8 mouse cellular contexts compared by ENCODE assay signal in the genomic region with DNA sequence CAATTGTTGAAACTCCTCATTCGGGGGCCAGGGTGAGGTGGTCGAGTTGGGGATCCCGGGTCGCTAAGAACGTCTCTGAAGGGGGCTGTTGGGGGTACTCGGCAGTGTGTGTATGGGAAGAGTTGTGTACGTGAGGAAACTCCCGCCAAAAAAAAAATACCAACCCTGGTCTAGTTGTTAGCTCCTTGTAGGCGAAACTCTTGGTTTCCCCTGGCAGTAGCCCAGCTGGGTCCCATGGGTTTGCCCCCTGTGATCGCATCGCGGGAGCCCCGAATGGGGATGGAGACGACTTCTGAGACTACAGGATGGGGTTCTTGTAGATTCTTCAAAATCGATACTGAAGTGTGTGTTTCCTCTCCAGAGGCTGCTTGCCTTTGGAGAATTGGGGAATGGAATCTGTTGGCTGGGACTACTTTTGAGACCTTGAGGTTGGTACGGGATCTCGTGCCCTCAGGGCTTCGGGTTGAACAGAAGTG. TPM values are rescaled to one million over a fixed set of nuclear protein-coding genes. Genes with fewer than 3 reads are reported as not detected.
A peak's percentile ranks its signal among the peaks of the same experiment; 100 is the strongest.
DNase-seq lines count a peak whose midpoint lies in the region; ATAC-seq lines count a peak whose summit lies in the region.

No protein-coding gene starts in this region.

- H3K27ac ChIP-seq in heart, embryonic 11.5 days (ENCODE audit: low read depth, low read length), result peak overlapping the region; percentile 99
- H3K27ac ChIP-seq in intestine, embryonic 14.5 days (ENCODE audit: low read depth), result peak overlapping the region; percentile 67
- H3K27ac ChIP-seq in neural tube, embryonic 12.5 days, result no peak overlapping the region

- peak overlapping the region; percentile 95 for H3K4me2 ChIP-seq in heart, embryonic 11.5 days
- peak overlapping the region; percentile 89 for H3K4me2 ChIP-seq in intestine, embryonic 14.5 days (ENCODE audit: low read length)
- peak overlapping the region; percentile 99 for H3K4me2 ChIP-seq in neural tube, embryonic 12.5 days (replicated peaks)

- H3K36me3 ChIP-seq in heart, embryonic 11.5 days (ENCODE audit: control insufficient read depth, insufficient read depth, low read length), result peaks cover 12% of the 10 kb centered on the region
- H3K36me3 ChIP-seq in intestine, embryonic 14.5 days (ENCODE audit: control insufficient read depth, insufficient read depth, low read length), result peaks cover 20% of the 10 kb centered on the region
- peaks cover 15% of the 10 kb centered on the region for H3K36me3 ChIP-seq in neural tube, embryonic 12.5 days

- DNase-seq in heart, adult 11 months, result no peak
- DNase-seq in 3134 (ENCODE audit: extremely low read depth, insufficient read length, low spot score), result peak; percentile 84
- DNase-seq in c-Kit-positive CD71-positive TER-119-positive erythroid progenitor cells, embryonic 14.5 days (ENCODE audit: low spot score), result peak; percentile 52
- no peak for DNase-seq in intestine, embryonic 14.5 days (ENCODE audit: low spot score)
- no peak for DNase-seq in thymus, postnatal 25 days

- 3% methylated on average over 18 of the region's 18 CpGs for WGBS in heart, embryonic 11.5 days (ENCODE audit: insufficient replicate concordance)
- WGBS in intestine, embryonic 14.5 days, result under 1% methylated on average over 18 of the region's 18 CpGs
- WGBS in neural tube, embryonic 12.5 days, result 2% methylated on average over 18 of the region's 18 CpGs

- peak overlapping the region; percentile 98 for H3K9ac ChIP-seq in heart, embryonic 11.5 days (ENCODE audit: low read depth, low read length)
- H3K9ac ChIP-seq in intestine, embryonic 14.5 days (ENCODE audit: low read length), result peak overlapping the region; percentile 57
- H3K9ac ChIP-seq in neural tube, embryonic 12.5 days, result peak overlapping the region; percentile 100

- ATAC-seq in heart, embryonic 11.5 days (replicated peaks; ENCODE audit: insufficient number of reproducible peaks, low FRiP score, low TSS enrichment), result no peak
- no peak; the same call in 1 of the 2 replicates for ATAC-seq in intestine, embryonic 14.5 days (replicated peaks; ENCODE audit: low FRiP score, low TSS enrichment, low read depth)
- ATAC-seq in neural tube, embryonic 12.5 days (ENCODE audit: low FRiP score, low read depth), result 0 out of 2 replicates have a peak, but pooled peaks have one; percentile 5
- ATAC-seq in inflammation-experienced regulatory T-cells, adult 6 months, result no peak

- H3K27me3 ChIP-seq in heart, embryonic 11.5 days (ENCODE audit: control insufficient read depth, insufficient read depth, low read length), result no peaks in the 10 kb centered on the region
- H3K27me3 ChIP-seq in intestine, embryonic 14.5 days (replicated peaks; ENCODE audit: control insufficient read depth, insufficient read depth, low read length), result no peaks in the 10 kb centered on the region
- H3K27me3 ChIP-seq in neural tube, embryonic 12.5 days (replicated peaks), result no peaks in the 10 kb centered on the region

- peak overlapping the region; percentile 94 for H3K4me3 ChIP-seq in heart, embryonic 11.5 days (ENCODE audit: low read depth, low read length)
- H3K4me3 ChIP-seq in intestine, embryonic 14.5 days (ENCODE audit: low read depth, low read length), result peak overlapping the region; percentile 73
- H3K4me3 ChIP-seq in neural tube, embryonic 12.5 days, result peak overlapping the region; percentile 92

- H3K4me1 ChIP-seq in heart, embryonic 11.5 days (ENCODE audit: control insufficient read depth, insufficient read depth, low read length), result peaks cover 13% of the 10 kb centered on the region
- H3K4me1 ChIP-seq in intestine, embryonic 14.5 days (replicated peaks; ENCODE audit: control insufficient read depth, insufficient read depth, low read length), result peaks cover 20% of the 10 kb centered on the region
- H3K4me1 ChIP-seq in neural tube, embryonic 12.5 days, result peaks cover 27% of the 10 kb centered on the region

- no peaks in the 10 kb centered on the region for H3K9me3 ChIP-seq in heart, embryonic 11.5 days (replicated peaks; ENCODE audit: control insufficient read depth, low read length)
- H3K9me3 ChIP-seq in intestine, embryonic 14.5 days (ENCODE audit: control insufficient read depth, low read length), result no peaks in the 10 kb centered on the region
- H3K9me3 ChIP-seq in neural tube, embryonic 12.5 days, result no peaks in the 10 kb centered on the region

RNA-seq across cellular contexts. Expression of a gene that starts 1.2 kb away (rescaled TPM):
- 12.1 and 13.4 TPM in 2 replicates for polyA plus RNA-seq in heart, embryonic 11.5 days (2014; fragmentation: Nextera tagmentation; extraction: Ambion mirVana)
- polyA plus RNA-seq in intestine, embryonic 14.5 days (2014; fragmentation: Nextera tagmentation; extraction: Ambion mirVana), result 11.1 and 12.9 TPM in 2 replicates
- polyA plus RNA-seq in neural tube, embryonic 12.5 days (2016; fragmentation: Nextera tagmentation; extraction: Ambion mirVana), result 10.9 and 12.1 TPM in 2 replicates
- polyA plus RNA-seq in inflammation-experienced regulatory T-cells, adult 6 months (2017; shearing (Covaris generic)), result 1 to 10 TPM; 3.0 to 4.1 (median 3.1) TPM

RNA-seq across cellular contexts. Expression of a gene that starts 32.9 kb away (rescaled TPM):
- 2.6 and 2.9 TPM in 2 replicates for polyA plus RNA-seq in heart, embryonic 11.5 days (2014; fragmentation: Nextera tagmentation; extraction: Ambion mirVana)
- 135 and 136 TPM in 2 replicates for polyA plus RNA-seq in intestine, embryonic 14.5 days (2014; fragmentation: Nextera tagmentation; extraction: Ambion mirVana)
- polyA plus RNA-seq in neural tube, embryonic 12.5 days (2016; fragmentation: Nextera tagmentation; extraction: Ambion mirVana), result 1.5 and 1.9 TPM in 2 replicates
- not detected for polyA plus RNA-seq in inflammation-experienced regulatory T-cells, adult 6 months (2017; shearing (Covaris generic))

RNA-seq across cellular contexts. Expression of a gene that starts 56.2 kb away (rescaled TPM):
- polyA plus RNA-seq in heart, embryonic 11.5 days (2014; fragmentation: Nextera tagmentation; extraction: Ambion mirVana), result 0.06 TPM in 1 of 2 replicates, not detected in the other
- polyA plus RNA-seq in intestine, embryonic 14.5 days (2014; fragmentation: Nextera tagmentation; extraction: Ambion mirVana), result 0.76 and 1.1 TPM in 2 replicates
- not detected in 2 replicates for polyA plus RNA-seq in neural tube, embryonic 12.5 days (2016; fragmentation: Nextera tagmentation; extraction: Ambion mirVana)
- not detected for polyA plus RNA-seq in inflammation-experienced regulatory T-cells, adult 6 months (2017; shearing (Covaris generic))

Comparison
In these comparisons a context has a peak if more than half of its experiments do, and no peak if none do; other contexts are left out.
1. DNase-seq: peak in 3134 (single experiment) and c-Kit-positive CD71-positive TER-119-positive erythroid progenitor cells, embryonic 14.5 days (single experiment); none in heart, adult 11 months (single experiment), intestine, embryonic 14.5 days (single experiment) and thymus, postnatal 25 days (single experiment).
2. RNA of a gene that starts 32.9 kb away (polyA plus RNA-seq): 135 to 136 TPM in intestine, embryonic 14.5 days; 2.6 to 2.9 TPM in heart, embryonic 11.5 days, 1.5 to 1.9 TPM in neural tube, embryonic 12.5 days and not detected in inflammation-experienced regulatory T-cells, adult 6 months; every median in the first group is over 10 times any median in the second.
3. Peak in every context shown above with its lines, with median percentiles within 50 percentile points of each other: H3K4me2 ChIP-seq, H3K4me3 ChIP-seq and H3K9ac ChIP-seq.